Mouse (Mus musculus) stomach, postnatal 0 days (tissue): ENCODE data around the gene Rragb.

Source experiments
- CTCF ChIP-seq: IDR thresholded peaks from 2 replicates; pipeline ENCODE4 v1.5.1; 2016; ENCODE audit warnings: antibody characterized with exemption, low read depth, mild to moderate bottlenecking, moderate library complexity
- EP300 ChIP-seq: optimal IDR thresholded peaks from 2 replicates; pipeline ENCODE3; 2016; ENCODE audit warnings: antibody characterized with exemption

- no peak for TF ChIP-seq EP300
- no peak for TF ChIP-seq CTCF
Measured at GRCm38 (mm10) chrX:153119013-153119412, 20.8 kb upstream of the Rragb start.
